Mouse (Mus musculus) midbrain, embryonic 14.5 days (tissue): Measurements from ENCODE around the gene Lrrc49. TPM values are rescaled to one million over a fixed set of nuclear protein-coding genes. Genes with fewer than 3 reads are reported as not detected.
A peak's percentile ranks its signal among the peaks of the same experiment; 100 is the strongest.

Source experiments
- ATAC-seq: fragments of 200-750 bp; cut with Nextera tagmentation; 2 replicates; pipeline ENCODE4 v1.8.0; 2017; ENCODE audit warnings: moderate number of reproducible peaks, moderate library complexity; ENCODE audit not compliant: low FRiP score, low TSS enrichment
- DNase-seq: peaks from one replicate; pipeline ENCODE4 v3.0.0-alpha.2; 2015
- H3K27ac ChIP-seq: fragments of 300-500 bp; sonication (generic); replicated peaks from 2 replicates; pipeline ENCODE4 v1.5.1; 2014; ENCODE audit warnings: mild to moderate bottlenecking, low read depth, low read length, moderate library complexity
- H3K27me3 ChIP-seq: fragments of 300-500 bp; sonication (generic); 2 replicates; pipeline ENCODE4 v1.6.1; 2014; ENCODE audit warnings: low read length, control low read depth, mixed read lengths; ENCODE audit not compliant: control insufficient read depth, insufficient read depth
- H3K36me3 ChIP-seq: fragments of 300-500 bp; sonication (generic); 2 replicates; pipeline ENCODE4 v1.6.1; 2014; ENCODE audit warnings: low read length, control low read depth; ENCODE audit not compliant: control insufficient read depth, insufficient read depth
- H3K4me1 ChIP-seq: fragments of 300-500 bp; sonication (generic); 2 replicates; pipeline ENCODE4 v1.6.1; 2014; ENCODE audit warnings: mild to moderate bottlenecking, antibody characterized with exemption, low read length, control low read depth; ENCODE audit not compliant: control insufficient read depth, insufficient read depth
- H3K4me2 ChIP-seq: fragments of 300-500 bp; sonication (generic); 2 replicates; pipeline ENCODE4 v1.6.1; 2014; ENCODE audit warnings: mild to moderate bottlenecking, low read length, moderate library complexity
- H3K4me3 ChIP-seq: fragments of 300-500 bp; sonication (generic); replicated peaks from 2 replicates; pipeline ENCODE4 v1.5.1; 2014; ENCODE audit warnings: low read depth, low read length
- H3K9ac ChIP-seq: fragments of 300-500 bp; sonication (generic); replicated peaks from 2 replicates; pipeline ENCODE4 v1.6.1; 2014; ENCODE audit warnings: mild to moderate bottlenecking, low read length, moderate library complexity
- H3K9me3 ChIP-seq: fragments of 300-500 bp; sonication (generic); 2 replicates; pipeline ENCODE4 v1.6.1; 2016; ENCODE audit warnings: low read length, control low read depth, mixed read lengths; ENCODE audit not compliant: control insufficient read depth
- WGBS: fragments of 180-500 bp; shearing (Covaris S2); extraction: QIAGEN DNeasy Blood & Tissue Kit; methylation state at CpG from one replicate; pipeline ENCODE4 v1.1.7; 2014; 5-methylcytosine and 5-hydroxymethylcytosine counted together
- polyA plus RNA-seq: library from polyadenylated mRNA; unstranded; fragments of >200 nt; fragmentation: Nextera tagmentation; extraction: Ambion mirVana; gene quantifications from 2 replicates; pipeline ENCODE4 v1.2.1, GENCODE M21; 2014

Lrrc49 gene
- polyA plus RNA-seq, 1 experiment from 2014 or later: 90.8 TPM

GRCm38 (mm10) chr9:60633601-60634000 lies 54.4 kb downstream of the Lrrc49 start:
- Histone ChIP-seq H3K4me3 (no peak overlapping the region), H3K36me3 (no peaks in the 10 kb centered on the region), H3K9ac (no peak overlapping the region), H3K4me1 (no peaks in the 10 kb centered on the region), H3K27me3 (no peaks in the 10 kb centered on the region), H3K4me2 (no peak overlapping the region), H3K27ac (no peak overlapping the region), H3K9me3 (no peaks in the 10 kb centered on the region)
- no peak for DNase-seq
- WGBS: 79% methylated on average over 2 of the region's 2 CpGs
- no peak for ATAC-seq

- Histone ChIP-seq H3K9me3 (no peaks in the 10 kb centered on the region), H3K27me3 (no peaks in the 10 kb centered on the region), H3K4me1 (peaks cover 21% of the 10 kb centered on the region; the same call in 1 of the 2 replicates), H3K9ac (no peak overlapping the region), H3K36me3 (0 out of 2 replicates have a peak, but pooled peaks cover 5% of the 10 kb centered on the region), H3K4me2 (no peak overlapping the region), H3K4me3 (no peak overlapping the region), H3K27ac (peak overlapping the region; percentile 49)
- DNase-seq (peak; percentile 24), ATAC-seq (no peak)
- 62% methylated on average over 7 of the region's 7 CpGs for WGBS
These were observed 61.6 kb downstream of the Lrrc49 start for GRCm38 (mm10) chr9:60626311-60626791.

- H3K27me3 ChIP-seq: no peaks in the 10 kb centered on the region
- WGBS: 67% methylated on average over 1 of the region's 2 CpGs
- H3K27ac ChIP-seq: peak overlapping the region; percentile 49
- no peak overlapping the region for H3K4me3 ChIP-seq
- peak; percentile 21 for DNase-seq
- H3K36me3 ChIP-seq: 0 out of 2 replicates have a peak, but pooled peaks cover 6% of the 10 kb centered on the region
- H3K4me1 ChIP-seq: peaks cover 21% of the 10 kb centered on the region; the same call in 1 of the 2 replicates
- ATAC-seq: no peak
- no peak overlapping the region for H3K4me2 ChIP-seq
- no peak overlapping the region for H3K9ac ChIP-seq
- H3K9me3 ChIP-seq: no peaks in the 10 kb centered on the region
These were observed 62.1 kb downstream of the Lrrc49 start for GRCm38 (mm10) chr9:60625895-60626294.

GRCm38 (mm10) chr9:60616946-60617345 lies 71.0 kb downstream of the Lrrc49 start:
- Histone ChIP-seq H3K9ac (no peak overlapping the region), H3K4me2 (no peak overlapping the region), H3K9me3 (no peaks in the 10 kb centered on the region), H3K36me3 (peaks cover 27% of the 10 kb centered on the region), H3K27ac (no peak overlapping the region), H3K4me3 (no peak overlapping the region), H3K4me1 (no peaks in the 10 kb centered on the region), H3K27me3 (no peaks in the 10 kb centered on the region)
- DNase-seq (peak; percentile 25), ATAC-seq (no peak)
- WGBS: 75% methylated on average over 9 of the region's 9 CpGs

- Histone ChIP-seq H3K9me3 (no peaks in the 10 kb centered on the region), H3K27me3 (no peaks in the 10 kb centered on the region), H3K36me3 (peaks cover 29% of the 10 kb centered on the region), H3K9ac (no peak overlapping the region), H3K4me3 (no peak overlapping the region), H3K27ac (no peak overlapping the region), H3K4me2 (no peak overlapping the region), H3K4me1 (no peaks in the 10 kb centered on the region)
- WGBS: 85% methylated on average over 7 of the region's 7 CpGs
- ATAC-seq (no peak), DNase-seq (no peak)
These were observed 71.6 kb downstream of the Lrrc49 start for GRCm38 (mm10) chr9:60616359-60616758.

GRCm38 (mm10) chr9:60612260-60612659 lies 75.7 kb downstream of the Lrrc49 start:
- Histone ChIP-seq H3K36me3 (peaks cover 53% of the 10 kb centered on the region), H3K4me3 (no peak overlapping the region)
- DNase-seq: no peak

GRCm38 (mm10) chr9:60610194-60610593 lies 77.8 kb downstream of the Lrrc49 start:
- no peak for DNase-seq
- ATAC-seq: no peak
- H3K36me3 ChIP-seq: peaks cover 69% of the 10 kb centered on the region
- no peaks in the 10 kb centered on the region for H3K4me1 ChIP-seq
- no peaks in the 10 kb centered on the region for H3K9me3 ChIP-seq
- 88% methylated on average over 13 of the region's 13 CpGs for WGBS
- H3K27ac ChIP-seq: no peak overlapping the region
- no peak overlapping the region for H3K4me3 ChIP-seq
- no peak overlapping the region for H3K9ac ChIP-seq
- H3K27me3 ChIP-seq: no peaks in the 10 kb centered on the region
- no peak overlapping the region for H3K4me2 ChIP-seq

More at GRCm38 (mm10) chr9:60612260-60612659, 75.7 kb downstream of the Lrrc49 start:
- H3K4me2 ChIP-seq: no peak overlapping the region
- no peaks in the 10 kb centered on the region for H3K4me1 ChIP-seq
- WGBS: 96% methylated on average over 2 of the region's 2 CpGs
- H3K9ac ChIP-seq: no peak overlapping the region
- no peak for ATAC-seq
- H3K27ac ChIP-seq: no peak overlapping the region
- H3K9me3 ChIP-seq: no peaks in the 10 kb centered on the region
- no peaks in the 10 kb centered on the region for H3K27me3 ChIP-seq

GRCm38 (mm10) chr9:60608857-60609256 lies 79.1 kb downstream of the Lrrc49 start:
- WGBS: 96% methylated on average over 9 of the region's 9 CpGs

GRCm38 (mm10) chr9:60608086-60608485 lies 79.9 kb downstream of the Lrrc49 start:
- Histone ChIP-seq H3K36me3 (peaks cover 72% of the 10 kb centered on the region), H3K9me3 (no peaks in the 10 kb centered on the region), H3K27ac (no peak overlapping the region), H3K4me3 (no peak overlapping the region), H3K9ac (no peak overlapping the region), H3K27me3 (no peaks in the 10 kb centered on the region), H3K4me1 (no peaks in the 10 kb centered on the region), H3K4me2 (no peak overlapping the region)
- DNase-seq: no peak
- ATAC-seq: no peak
- WGBS: 86% methylated on average over 3 of the region's 3 CpGs

More at GRCm38 (mm10) chr9:60608857-60609256, 79.1 kb downstream of the Lrrc49 start:
- no peak overlapping the region for H3K9ac ChIP-seq
- H3K36me3 ChIP-seq: peaks cover 69% of the 10 kb centered on the region
- no peak overlapping the region for H3K4me2 ChIP-seq
- no peak overlapping the region for H3K4me3 ChIP-seq
- H3K9me3 ChIP-seq: no peaks in the 10 kb centered on the region
- H3K27ac ChIP-seq: no peak overlapping the region
- ATAC-seq: no peak
- H3K4me1 ChIP-seq: no peaks in the 10 kb centered on the region
- H3K27me3 ChIP-seq: no peaks in the 10 kb centered on the region
- no peak for DNase-seq
